Mouse (Mus musculus): ENCODE data around the gene Ska3.

Ska3 gene

DNA sequence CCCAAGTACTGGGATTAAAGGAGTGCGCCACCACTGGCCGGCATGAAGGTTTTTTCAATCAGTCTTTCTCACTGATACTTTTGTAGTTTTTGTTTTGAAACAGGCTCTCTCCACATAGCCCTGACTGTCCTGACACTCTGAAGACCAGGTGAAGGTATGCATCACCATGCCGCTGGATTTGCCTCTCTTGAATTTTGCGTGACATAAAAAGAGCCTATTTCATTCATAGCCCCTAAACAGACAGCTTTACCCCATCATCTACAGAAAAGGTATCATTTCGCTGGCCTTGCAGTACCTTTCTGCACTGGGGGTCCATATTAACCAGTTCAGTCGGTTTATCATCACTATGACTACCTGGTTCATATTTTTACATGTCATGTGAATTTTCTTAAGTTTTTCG, 28.4 kb downstream of the Ska3 start:
- DNase-seq (ENCODE audit: low spot score in 2 of 2) = peak in 1 of 2 experiments; percentile 4

DNA sequence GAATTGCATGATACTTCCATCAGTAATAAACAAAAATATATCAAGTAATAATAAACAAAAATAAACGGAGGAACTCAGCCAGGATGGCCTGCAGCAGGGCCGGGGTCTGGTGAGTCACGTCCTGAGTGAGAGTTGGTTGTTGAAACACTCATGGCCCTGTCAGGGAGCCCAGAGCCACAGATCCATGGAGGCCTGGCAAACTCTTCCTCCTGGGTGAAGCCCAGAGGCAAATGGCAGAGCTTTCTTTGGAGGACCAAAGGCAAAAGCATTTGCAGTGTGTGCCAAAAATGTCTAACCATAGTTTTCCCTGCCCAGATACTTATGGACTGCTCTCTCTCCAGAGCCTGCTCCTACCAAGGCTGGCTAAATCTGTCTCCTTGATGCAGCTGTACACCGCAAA, 34.8 kb downstream of the Ska3 start:
- DNase-seq (ENCODE audit: low spot score in 2 of 2) = no peak

GRCm38 (mm10) chr14:57789759-57790158, 36.2 kb downstream of the Ska3 start:
- no peak for DNase-seq (ENCODE audit: low spot score in 2 of 2)

GRCm38 (mm10) chr14:57789311-57789710, 36.7 kb downstream of the Ska3 start:
- no peak for DNase-seq (ENCODE audit: low spot score in 2 of 2)

- DNase-seq (ENCODE audit: low spot score in 2 of 2) = no peak
These were observed 38.6 kb downstream of the Ska3 start for GRCm38 (mm10) chr14:57787406-57787805.

GRCm38 (mm10) chr14:57772157-57772815, 53.7 kb downstream of the Ska3 start:
- DNase-seq (ENCODE audit: low spot score in 2 of 2) = no peak

DNA sequence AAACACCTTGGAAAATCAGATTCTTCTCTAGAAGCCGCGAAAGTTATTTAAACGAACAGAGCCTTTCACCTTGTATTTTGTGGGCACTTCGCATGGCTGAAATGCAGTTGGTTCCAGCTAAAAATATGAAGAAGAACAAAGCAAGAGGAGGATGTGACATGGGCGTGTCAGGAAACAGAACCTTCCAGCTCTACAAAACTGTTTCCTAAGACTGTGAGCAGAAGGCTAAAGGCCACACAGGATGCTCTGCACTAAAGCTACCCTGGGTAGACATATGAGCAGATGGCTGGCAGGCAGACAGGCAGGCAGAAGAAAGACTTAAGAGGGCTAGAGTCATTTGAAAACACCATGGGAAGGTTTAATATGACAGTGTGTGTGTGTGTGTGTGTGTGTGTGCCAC, 56.9 kb downstream of the Ska3 start:
- DNase-seq (ENCODE audit: low spot score in 2 of 2) = no peak

DNA sequence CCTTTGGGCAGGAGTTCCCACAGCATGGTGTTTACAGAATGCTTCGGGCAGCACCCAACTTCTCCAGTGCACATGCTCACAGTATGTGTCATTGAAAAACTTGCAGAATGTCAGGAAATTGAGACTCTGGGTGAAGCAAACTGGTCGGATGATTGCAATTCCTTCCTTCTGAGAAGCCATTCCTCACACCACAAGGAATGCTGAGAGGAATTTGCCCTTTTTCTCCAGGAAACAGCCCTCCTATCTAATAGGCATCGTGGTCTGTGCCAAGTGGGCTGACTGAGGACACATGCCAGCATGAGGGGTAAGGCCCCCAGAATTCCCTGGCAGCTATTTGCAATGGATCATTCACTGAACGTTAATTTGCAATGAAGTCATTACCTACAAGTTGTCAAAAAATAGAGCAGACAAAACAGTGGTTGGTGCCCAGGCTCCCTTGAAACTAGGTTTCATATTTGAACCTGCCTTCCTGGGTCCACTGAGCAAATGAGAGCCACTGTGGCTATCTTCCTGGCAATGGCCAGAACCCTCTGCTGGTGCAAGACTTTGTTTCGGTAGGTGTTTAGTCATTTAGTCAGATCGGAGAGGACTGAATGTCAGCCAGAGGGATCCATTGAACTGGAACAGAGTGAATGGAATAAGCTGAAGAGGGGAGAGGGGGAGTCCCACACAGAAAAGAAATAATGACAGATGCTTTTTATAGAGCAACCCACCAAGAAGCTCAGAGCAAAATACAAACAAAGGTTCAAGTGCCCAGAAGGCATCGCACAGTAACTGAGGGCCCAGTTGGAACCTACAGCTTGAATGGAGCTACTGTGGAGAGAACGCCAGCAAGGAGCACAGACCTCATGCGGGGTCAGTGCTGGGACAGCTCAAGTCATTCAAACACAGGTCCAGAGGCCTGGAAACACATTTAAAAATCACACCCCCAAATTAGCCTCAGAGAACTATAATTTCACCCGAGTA, 65.3 kb downstream of the Ska3 start:
- no peak for DNase-seq (ENCODE audit: low spot score in 2 of 2)

DNA sequence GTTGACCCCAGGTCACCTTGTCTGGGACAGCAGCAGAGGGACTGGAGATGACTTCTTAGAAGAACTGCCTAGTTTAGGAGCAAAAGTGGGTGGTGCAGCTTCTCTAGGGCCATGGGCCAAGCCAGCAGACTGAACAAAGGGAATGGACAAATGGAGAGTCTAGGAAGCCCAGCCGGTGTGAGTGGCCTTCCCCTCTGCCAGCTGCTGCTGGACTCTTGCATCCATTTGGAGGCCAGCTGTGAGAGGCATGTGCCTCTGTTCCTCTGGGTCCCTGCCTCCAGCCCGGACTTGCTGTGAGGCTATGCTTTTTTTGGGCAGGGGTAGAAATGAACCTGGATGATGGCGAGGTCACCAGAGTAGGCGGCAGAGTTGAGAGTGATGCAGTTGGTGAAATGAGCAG, 67.7 kb downstream of the Ska3 start, which contains the start of gene Lats2:
Lats2 (minus strand) TSS at position 152 of the 400 bp plus-strand sequence.
- no peak for DNase-seq (ENCODE audit: low spot score in 2 of 2)

Measured in thymus, postnatal 10 days (tissue).